Mouse (Mus musculus) liver, embryonic 14.5 days (tissue): ENCODE results near the gene Gm26602.

ENCODE experiments used
- CTCF ChIP-seq: IDR thresholded peaks from 2 replicates; pipeline ENCODE4 v1.5.1; 2016; ENCODE audit warnings: antibody characterized with exemption, low read depth, control low read depth
- EP300 ChIP-seq: IDR thresholded peaks from 2 replicates; pipeline ENCODE4 v1.6.1; 2016; ENCODE audit warnings: antibody characterized with exemption, low read depth

DNA sequence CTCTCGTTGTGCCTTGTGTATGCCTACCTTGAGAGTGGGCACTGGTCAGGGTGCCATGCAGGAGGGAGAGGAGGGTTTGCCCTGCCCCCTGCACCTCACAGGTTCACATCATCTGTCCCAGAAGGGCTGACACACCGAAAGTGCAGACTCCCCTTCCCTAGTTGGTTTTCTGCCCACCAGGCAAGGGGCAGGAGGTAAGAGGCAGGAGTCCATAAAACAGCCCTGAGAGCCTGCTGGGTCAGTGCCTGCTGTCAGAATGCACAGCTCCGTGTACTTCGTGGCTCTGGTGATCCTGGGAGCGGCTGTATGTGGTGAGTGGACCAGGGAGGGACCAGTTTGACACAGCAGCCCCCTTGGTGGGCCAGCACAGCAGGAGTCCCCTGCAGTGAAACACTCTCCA lies 20.0 kb upstream of the Gm26602 start, which contains the start of gene Cfd:
- no peak for TF ChIP-seq CTCF
- TF ChIP-seq EP300 = no peak
